Mouse (Mus musculus): ENCODE results near the gene Mgp. TPM values are rescaled to one million over a fixed set of nuclear protein-coding genes. Genes with fewer than 3 reads are reported as not detected.

Mgp gene
- polyA plus RNA-seq, 1 experiment from 2014 or later = 30.1 TPM

DNA sequence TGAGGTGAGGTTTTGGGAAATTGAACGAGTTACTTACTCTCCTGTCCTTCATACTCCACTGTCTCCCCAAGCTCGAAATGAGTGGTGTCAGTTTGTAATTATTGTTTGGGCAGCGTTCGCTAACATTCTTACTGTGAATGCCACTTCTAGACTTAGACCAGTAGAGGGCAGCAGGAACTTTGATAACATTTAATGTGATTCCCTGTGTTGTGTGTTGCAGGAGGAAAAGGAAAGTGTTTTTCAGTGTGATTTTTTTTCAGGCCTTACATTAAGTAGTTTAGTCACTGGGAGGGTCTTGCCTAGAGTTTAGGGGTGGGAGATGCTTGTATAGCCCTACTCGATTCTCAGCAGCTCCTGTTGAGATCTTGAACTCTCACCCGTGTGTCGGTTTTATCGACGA, 14.6 kb downstream of the Mgp start:
- 53% methylated on average over 9 of the region's 9 CpGs for WGBS
- no peak overlapping the region for H3K4me3 ChIP-seq
- no peak overlapping the region for H3K4me2 ChIP-seq
- H3K9me3 ChIP-seq = no peaks in the 10 kb centered on the region
- H3K27me3 ChIP-seq = no peaks in the 10 kb centered on the region
- no peaks in the 10 kb centered on the region for H3K36me3 ChIP-seq
- H3K9ac ChIP-seq = no peak overlapping the region
- no peak overlapping the region for H3K27ac ChIP-seq (replicated peaks)
- H3K4me1 ChIP-seq (replicated peaks) = no peaks in the 10 kb centered on the region
- no peak for ATAC-seq (ENCODE audit: low read depth)

DNA sequence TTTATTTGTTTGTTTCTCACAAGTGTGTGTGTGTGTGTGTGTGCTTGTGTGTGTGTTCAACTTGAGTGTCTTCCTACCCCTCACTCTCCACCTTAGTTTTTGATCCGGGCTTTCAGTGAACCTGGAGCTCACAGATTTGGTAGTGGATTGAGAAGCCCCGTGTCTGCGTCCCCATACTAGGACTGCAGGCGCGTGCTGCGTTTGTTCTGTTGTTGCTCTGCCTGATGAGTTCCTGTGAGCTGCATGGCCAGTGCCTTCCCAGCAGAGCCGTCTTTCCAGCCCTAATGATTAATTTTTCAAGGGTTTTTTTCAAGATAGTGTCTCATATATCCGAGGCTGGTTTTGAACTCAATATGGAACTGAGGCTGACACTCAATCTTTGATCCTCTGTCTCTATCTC, 17.2 kb downstream of the Mgp start:
- Histone ChIP-seq H3K4me1 (replicated peaks) (no peaks in the 10 kb centered on the region), H3K27me3 (no peaks in the 10 kb centered on the region), H3K9ac (no peak overlapping the region), H3K4me3 (no peak overlapping the region), H3K36me3 (no peaks in the 10 kb centered on the region), H3K4me2 (no peak overlapping the region), H3K9me3 (no peaks in the 10 kb centered on the region), H3K27ac (replicated peaks) (no peak overlapping the region)
- ATAC-seq (ENCODE audit: low read depth) = no peak
- 82% methylated on average over 8 of the region's 8 CpGs for WGBS

DNA sequence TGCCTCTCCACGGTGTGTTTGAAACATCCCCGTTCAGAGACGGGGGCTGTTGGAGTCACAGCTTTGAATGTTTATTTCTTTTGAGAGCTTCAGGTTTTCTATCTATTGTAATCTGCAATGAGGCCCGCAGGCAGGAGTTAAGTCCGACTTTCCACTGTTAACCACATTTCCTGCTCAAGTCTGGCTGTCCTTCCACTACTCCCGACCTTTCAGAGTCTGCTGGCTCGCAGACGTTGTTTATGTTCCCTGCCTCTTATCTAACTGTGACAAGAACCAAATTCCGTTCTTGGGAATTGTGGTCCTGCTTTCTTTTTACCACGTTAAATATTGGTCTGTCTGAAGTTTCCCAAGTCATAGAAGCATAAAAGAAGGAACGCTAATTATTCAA, 17.8 kb downstream of the Mgp start:
- WGBS = 70% methylated on average over 11 of the region's 11 CpGs
- no peak overlapping the region for H3K4me3 ChIP-seq
- H3K4me2 ChIP-seq = no peak overlapping the region
- H3K9me3 ChIP-seq = no peaks in the 10 kb centered on the region
- no peak overlapping the region for H3K9ac ChIP-seq
- no peak overlapping the region for H3K27ac ChIP-seq (replicated peaks)
- no peaks in the 10 kb centered on the region for H3K27me3 ChIP-seq
- H3K36me3 ChIP-seq = no peaks in the 10 kb centered on the region
- no peaks in the 10 kb centered on the region for H3K4me1 ChIP-seq (replicated peaks)
- no peak for ATAC-seq (ENCODE audit: low read depth)

DNA sequence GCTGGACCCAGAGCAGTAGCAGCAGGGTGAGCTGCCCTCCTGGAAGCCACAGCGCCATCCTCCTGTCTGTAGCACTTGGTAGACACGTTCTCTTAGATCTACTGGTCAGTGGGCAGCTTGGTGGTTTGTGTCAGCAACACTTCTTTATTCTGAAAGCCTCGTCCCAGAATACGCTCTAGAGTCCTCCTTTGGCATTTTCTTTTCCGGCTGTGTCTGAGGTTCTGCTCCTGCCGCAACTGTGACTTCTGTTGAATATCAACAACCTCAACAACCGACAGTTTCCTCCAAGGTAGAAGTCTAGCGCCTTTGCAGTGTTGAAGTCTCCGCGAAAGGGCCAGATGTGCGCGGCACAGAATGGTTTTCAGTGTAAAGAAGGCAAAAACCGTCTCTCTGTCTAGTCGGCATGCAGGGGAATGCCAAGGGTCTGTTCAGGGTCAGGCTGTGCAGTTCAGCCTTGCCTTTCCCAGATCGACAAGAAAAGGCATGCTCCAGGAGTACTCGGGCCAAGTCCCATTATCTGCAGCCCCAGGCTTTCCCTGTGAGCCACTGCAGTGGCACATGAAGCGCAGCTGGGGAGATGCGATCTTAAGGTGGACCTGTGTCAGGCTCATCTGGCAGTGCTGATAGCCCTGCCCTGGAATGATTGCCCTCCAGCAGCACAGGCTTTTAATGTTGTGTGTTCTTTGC, 18.3 kb downstream of the Mgp start, which contains the start of gene Art4:
Art4 (minus strand) TSS at position 548 of the 687 bp plus-strand sequence.
- ATAC-seq (ENCODE audit: low read depth) = no peak
- Histone ChIP-seq H3K4me2 (no peak within 1 kb of the TSS), H3K27me3 (no peaks in the 10 kb centered on the region), H3K4me3 (no peak within 1 kb of the TSS), H3K9ac (no peak within 1 kb of the TSS), H3K9me3 (no peaks in the 10 kb centered on the region), H3K4me1 (replicated peaks) (no peaks in the 10 kb centered on the region), H3K27ac (replicated peaks) (no peak within 1 kb of the TSS), H3K36me3 (no peaks in the 10 kb centered on the region)
- WGBS = 77% methylated on average over 18 of the region's 18 CpGs

GRCm38 (mm10) chr6:136856071-136856636, 19.5 kb downstream of the Mgp start:
- Histone ChIP-seq H3K9ac (no peak overlapping the region), H3K4me3 (no peak overlapping the region), H3K36me3 (no peaks in the 10 kb centered on the region), H3K27ac (replicated peaks) (no peak overlapping the region), H3K9me3 (no peaks in the 10 kb centered on the region), H3K27me3 (no peaks in the 10 kb centered on the region), H3K4me2 (no peak overlapping the region), H3K4me1 (replicated peaks) (no peaks in the 10 kb centered on the region)
- 65% methylated on average over 14 of the region's 14 CpGs for WGBS
- ATAC-seq (ENCODE audit: low read depth) = no peak

- H3K4me2 ChIP-seq = no peak overlapping the region
- no peaks in the 10 kb centered on the region for H3K9me3 ChIP-seq
- H3K27me3 ChIP-seq = no peaks in the 10 kb centered on the region
- no peaks in the 10 kb centered on the region for H3K4me1 ChIP-seq (replicated peaks)
- no peak for ATAC-seq (ENCODE audit: low read depth)
- H3K4me3 ChIP-seq = no peak overlapping the region
- WGBS = 84% methylated on average over 2 of the region's 2 CpGs
- no peak overlapping the region for H3K9ac ChIP-seq
- H3K36me3 ChIP-seq = no peaks in the 10 kb centered on the region
- H3K27ac ChIP-seq (replicated peaks) = no peak overlapping the region
Observed at GRCm38 (mm10) chr6:136855183-136855582, 20.4 kb downstream of the Mgp start.

- H3K9me3 ChIP-seq = no peaks in the 10 kb centered on the region
- H3K4me2 ChIP-seq = no peak overlapping the region
- no peak overlapping the region for H3K4me3 ChIP-seq
- no peak overlapping the region for H3K27ac ChIP-seq (replicated peaks)
- ATAC-seq (ENCODE audit: low read depth) = no peak
- WGBS = 91% methylated on average over 11 of the region's 11 CpGs
- no peak overlapping the region for H3K9ac ChIP-seq
- H3K27me3 ChIP-seq = no peaks in the 10 kb centered on the region
- H3K4me1 ChIP-seq (replicated peaks) = no peaks in the 10 kb centered on the region
- H3K36me3 ChIP-seq = no peaks in the 10 kb centered on the region
Observed at GRCm38 (mm10) chr6:136854361-136854781, 21.3 kb downstream of the Mgp start.

DNA sequence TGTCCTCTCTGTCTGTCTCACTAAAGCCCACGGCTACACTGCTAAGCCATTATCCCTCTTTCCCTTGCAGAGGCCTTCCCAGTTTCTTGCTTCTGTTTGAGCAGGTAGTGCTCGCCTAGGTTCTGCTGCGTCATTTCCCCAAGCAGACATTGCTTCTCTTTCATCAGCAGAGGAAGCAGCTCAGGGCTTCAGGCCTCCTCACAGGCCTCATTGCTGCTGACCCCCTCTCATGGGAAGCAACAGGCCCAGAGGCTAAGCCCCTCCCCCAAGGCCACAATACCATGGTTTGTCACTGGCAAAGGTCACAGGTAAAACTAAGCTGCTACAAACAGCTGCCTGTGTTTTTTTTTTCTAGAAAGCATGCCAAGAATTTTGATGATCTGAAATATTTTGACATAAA, 22.9 kb downstream of the Mgp start:
- Histone ChIP-seq H3K4me3 (no peak overlapping the region), H3K9me3 (no peaks in the 10 kb centered on the region), H3K36me3 (no peaks in the 10 kb centered on the region), H3K27ac (replicated peaks) (0 out of 2 replicates have a peak overlapping the region, but pooled peaks have one; percentile 29), H3K9ac (no peak overlapping the region), H3K4me2 (no peak overlapping the region), H3K27me3 (no peaks in the 10 kb centered on the region), H3K4me1 (replicated peaks) (no peaks in the 10 kb centered on the region)
- no peak for ATAC-seq (ENCODE audit: low read depth)
- WGBS = 69% methylated on average over 3 of the region's 3 CpGs

DNA sequence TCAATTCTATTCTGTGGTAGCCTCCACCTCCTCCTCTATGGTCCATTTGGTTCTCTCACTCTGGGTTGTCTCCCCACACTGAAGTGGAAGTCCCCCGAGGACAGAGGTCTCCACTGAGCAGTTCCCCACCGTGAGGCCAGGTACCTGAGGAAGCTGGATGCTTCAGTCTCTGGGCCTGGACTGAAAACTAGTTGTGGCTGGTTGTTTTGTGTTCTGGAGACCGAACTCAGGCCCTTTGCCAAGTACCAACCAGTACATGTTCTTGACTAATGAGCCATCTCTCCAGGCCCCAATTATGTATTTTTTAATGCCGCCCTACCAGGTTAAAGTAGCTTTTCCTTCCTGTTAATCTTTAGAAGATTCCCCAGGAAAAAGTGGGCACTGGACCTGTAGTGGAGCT, 23.3 kb downstream of the Mgp start:
- Histone ChIP-seq H3K4me3 (no peak overlapping the region), H3K4me1 (replicated peaks) (no peaks in the 10 kb centered on the region), H3K9ac (no peak overlapping the region), H3K9me3 (no peaks in the 10 kb centered on the region), H3K4me2 (no peak overlapping the region), H3K27me3 (no peaks in the 10 kb centered on the region), H3K27ac (replicated peaks) (0 out of 2 replicates have a peak overlapping the region, but pooled peaks have one; percentile 29), H3K36me3 (no peaks in the 10 kb centered on the region)
- ATAC-seq (ENCODE audit: low read depth) = no peak
- WGBS = 87% methylated on average over 4 of the region's 4 CpGs

- Histone ChIP-seq H3K36me3 (no peaks in the 10 kb centered on the region), H3K4me2 (no peak overlapping the region), H3K9ac (no peak overlapping the region), H3K27ac (replicated peaks) (no peak overlapping the region), H3K9me3 (no peaks in the 10 kb centered on the region), H3K4me3 (no peak overlapping the region), H3K4me1 (replicated peaks) (no peaks in the 10 kb centered on the region), H3K27me3 (no peaks in the 10 kb centered on the region)
- no peak for ATAC-seq (ENCODE audit: low read depth)
- WGBS = 77% methylated on average over 6 of the region's 6 CpGs
Observed at GRCm38 (mm10) chr6:136850267-136850666, 25.4 kb downstream of the Mgp start.

GRCm38 (mm10) chr6:136848971-136849370, 26.7 kb downstream of the Mgp start:
- no peak overlapping the region for H3K9ac ChIP-seq
- WGBS = 90% methylated on average over 5 of the region's 5 CpGs
- no peak overlapping the region for H3K27ac ChIP-seq (replicated peaks)
- no peaks in the 10 kb centered on the region for H3K27me3 ChIP-seq
- H3K4me2 ChIP-seq = no peak overlapping the region
- no peaks in the 10 kb centered on the region for H3K9me3 ChIP-seq
- H3K36me3 ChIP-seq = no peaks in the 10 kb centered on the region
- ATAC-seq (ENCODE audit: low read depth) = no peak
- no peak overlapping the region for H3K4me3 ChIP-seq
- no peaks in the 10 kb centered on the region for H3K4me1 ChIP-seq (replicated peaks)

DNA sequence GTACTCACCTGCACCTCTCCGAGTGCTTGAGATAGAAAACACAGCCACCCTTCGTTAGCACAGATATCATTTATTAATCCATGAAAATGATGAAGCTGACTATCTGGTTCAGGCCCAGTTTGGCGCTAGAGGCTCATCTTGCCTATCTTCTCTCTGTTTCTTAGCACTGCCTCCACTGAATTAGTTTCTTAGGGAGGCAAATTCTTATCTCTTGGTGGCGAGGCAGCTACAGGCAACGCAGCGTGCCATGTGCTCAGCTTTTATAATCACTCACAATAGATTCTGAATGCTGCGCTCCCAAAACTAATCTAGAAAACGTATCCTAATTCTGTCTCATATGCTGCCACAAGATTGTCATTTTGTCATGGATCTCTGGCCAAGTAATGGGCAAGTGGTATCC, 27.2 kb downstream of the Mgp start:
- Histone ChIP-seq H3K4me3 (no peak overlapping the region), H3K4me2 (no peak overlapping the region), H3K27me3 (no peaks in the 10 kb centered on the region), H3K9me3 (no peaks in the 10 kb centered on the region), H3K27ac (replicated peaks) (no peak overlapping the region), H3K36me3 (no peaks in the 10 kb centered on the region), H3K4me1 (replicated peaks) (no peaks in the 10 kb centered on the region), H3K9ac (no peak overlapping the region)
- no peak for ATAC-seq (ENCODE audit: low read depth)
- WGBS = 90% methylated on average over 8 of the region's 8 CpGs

DNA sequence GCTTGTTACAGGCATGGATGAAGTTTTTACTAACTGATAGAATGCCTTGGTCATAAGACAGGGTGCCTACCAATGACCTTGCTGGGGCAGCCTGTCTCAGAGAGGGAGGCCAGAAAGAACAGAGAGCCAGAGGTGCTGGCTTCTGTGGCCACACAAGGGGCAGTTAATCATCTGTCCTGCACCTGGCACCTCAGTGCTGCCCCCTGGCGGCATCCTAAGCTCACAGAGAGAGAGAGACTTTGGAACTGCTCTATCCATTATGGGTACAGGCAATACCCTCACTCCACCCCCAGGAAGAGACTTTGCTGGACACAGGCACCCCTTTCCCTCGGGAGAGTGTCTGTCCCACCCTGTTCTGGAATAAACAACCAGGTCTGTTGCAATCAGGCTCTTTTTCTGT, 27.8 kb downstream of the Mgp start:
- WGBS = 35% methylated on average over 2 of the region's 2 CpGs
- Histone ChIP-seq H3K9ac (no peak overlapping the region), H3K27me3 (no peaks in the 10 kb centered on the region), H3K4me2 (no peak overlapping the region), H3K36me3 (no peaks in the 10 kb centered on the region), H3K27ac (replicated peaks) (no peak overlapping the region), H3K9me3 (no peaks in the 10 kb centered on the region), H3K4me3 (no peak overlapping the region), H3K4me1 (replicated peaks) (no peaks in the 10 kb centered on the region)
- ATAC-seq (ENCODE audit: low read depth) = no peak
